Mouse (Mus musculus): ENCODE measurements around the gene Lin7b. TPM values are rescaled to one million over a fixed set of nuclear protein-coding genes. Genes with fewer than 3 reads are reported as not detected.
"Not testable (repeated sequence)": the region's sequence is repeated elsewhere in the genome, so short reads cannot be mapped to it uniquely, and the experiment has no call there.

The Lin7b gene
- polyA plus RNA-seq, 1 experiment, result 1.0 TPM

DNA sequence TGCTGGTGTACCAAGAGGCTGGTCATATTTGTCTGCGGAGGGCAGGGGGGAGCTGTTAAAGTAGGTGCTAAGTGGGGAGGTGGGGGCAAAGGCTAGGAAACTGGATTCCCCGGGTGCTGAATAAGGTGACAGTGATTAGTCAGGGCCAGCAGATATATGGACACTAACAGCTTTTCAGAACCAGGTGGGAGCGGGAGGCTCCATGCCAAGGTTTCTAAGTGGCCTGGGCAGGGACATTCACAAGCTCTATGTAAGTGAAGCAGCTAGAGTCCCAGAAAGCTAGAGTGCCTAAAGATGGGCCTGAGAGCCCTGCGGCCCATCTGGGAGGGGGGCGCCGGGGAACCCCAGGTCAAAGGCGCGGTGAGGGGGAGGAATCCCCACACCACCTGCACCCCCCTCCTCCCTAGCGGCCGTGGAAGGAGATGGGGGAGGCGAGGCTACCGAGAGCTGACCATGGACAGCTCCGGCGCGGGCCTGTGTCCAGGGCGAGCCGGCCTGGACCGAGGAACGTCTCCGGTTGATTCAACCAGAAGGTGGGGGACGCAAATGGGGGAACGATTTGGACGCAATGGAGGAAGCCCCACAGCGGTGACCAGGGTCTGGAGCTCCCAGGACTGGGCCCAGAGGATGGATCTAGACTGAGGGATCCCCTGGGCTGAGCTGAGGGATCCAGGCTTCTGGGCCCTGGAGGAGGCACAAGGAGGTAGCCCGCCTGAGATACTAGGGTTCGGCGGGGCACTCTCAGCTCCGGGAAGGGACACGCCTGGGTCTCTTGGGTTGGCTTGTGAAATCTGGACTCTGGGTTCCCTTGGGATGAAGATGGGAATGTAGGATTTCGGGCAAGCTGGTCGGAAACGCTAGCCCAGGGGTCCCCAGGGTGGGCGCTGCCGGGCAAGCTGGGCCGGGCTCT is 4.4 kb downstream of the Lin7b start:
- H3K4me1 ChIP-seq (replicated peaks; ENCODE audit: control insufficient read depth, insufficient read depth, low read length), result peaks cover 35% of the 10 kb centered on the region
- peak overlapping the region; percentile 41 for H3K4me3 ChIP-seq (ENCODE audit: control insufficient read depth, insufficient read depth, low read length)
- whole genome bisulfite sequencing, result 20% methylated on average over 35 of the region's 35 CpGs
- no peak overlapping the region for H3K27ac ChIP-seq (ENCODE audit: control insufficient read depth, insufficient read depth, low read length)
- TF ChIP-seq POLR2A (IDR thresholded peaks at IDR 0.05; ENCODE audit: control insufficient read depth, extremely low read depth, insufficient read depth, low read length, poor library complexity) (no peak), CTCF (IDR thresholded peaks at IDR 0.05; ENCODE audit: borderline replicate concordance, control insufficient read depth, extremely low read depth, insufficient read depth, low read length, poor library complexity) (no peak)
- H3K27me3 ChIP-seq (ENCODE audit: control insufficient read depth, insufficient read depth, low read length), result peaks cover 25% of the 10 kb centered on the region
- DNase-seq, result no peak
- H3K36me3 ChIP-seq (ENCODE audit: control insufficient read depth, insufficient read depth, low read length), result no peaks in the 10 kb centered on the region

DNA sequence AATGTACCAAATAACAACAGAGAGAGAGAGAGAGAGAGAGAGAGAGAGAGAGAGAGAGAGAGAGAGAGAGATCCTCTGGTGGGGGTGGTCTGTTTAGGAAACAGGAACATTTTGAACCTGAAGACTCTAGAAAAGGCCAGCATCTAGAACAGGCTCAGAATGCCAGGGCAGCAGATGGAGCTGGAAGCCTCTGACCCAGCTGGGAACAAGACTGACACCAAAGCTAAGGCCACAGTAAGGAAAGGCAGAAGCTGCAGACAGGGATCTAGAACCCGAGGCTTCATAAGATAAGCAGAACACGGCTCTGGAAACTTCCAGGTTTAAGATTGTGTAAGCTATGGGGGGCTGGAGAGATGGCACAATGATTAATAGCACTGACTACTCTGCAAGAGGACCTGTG is 6.4 kb downstream of the Lin7b start:
- DNase-seq, result no peak
- 73% methylated on average over 2 of the region's 2 CpGs for WGBS

DNA sequence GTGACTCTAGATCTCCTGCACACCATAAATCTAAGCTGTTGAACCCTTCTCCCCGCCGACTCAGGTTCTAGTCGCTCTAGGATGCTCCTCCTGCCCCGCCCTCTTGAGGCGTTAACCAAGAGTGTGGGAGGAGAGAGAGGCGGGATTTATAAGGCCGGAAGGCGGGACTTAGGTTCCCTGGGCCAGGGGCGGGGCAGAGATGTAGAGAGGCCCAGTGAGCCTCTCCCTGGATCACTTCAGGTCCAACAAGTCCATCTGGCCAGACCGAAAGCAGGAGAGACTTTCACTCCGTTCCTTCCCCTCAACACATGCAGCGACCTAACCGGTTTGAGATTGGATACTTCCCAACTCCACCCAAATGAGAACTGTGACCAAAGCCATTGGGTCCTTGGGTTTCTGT is 7.6 kb downstream of the Lin7b start:
- TF ChIP-seq CTCF (IDR thresholded peaks at IDR 0.05; ENCODE audit: borderline replicate concordance, control insufficient read depth, extremely low read depth, insufficient read depth, low read length, poor library complexity) (no peak), POLR2A (IDR thresholded peaks at IDR 0.05; ENCODE audit: control insufficient read depth, extremely low read depth, insufficient read depth, low read length, poor library complexity) (no peak)
- H3K27ac ChIP-seq (ENCODE audit: control insufficient read depth, insufficient read depth, low read length), result no peak overlapping the region
- peaks cover 18% of the 10 kb centered on the region for H3K4me1 ChIP-seq (replicated peaks; ENCODE audit: control insufficient read depth, insufficient read depth, low read length)
- 11% methylated on average over 13 of the region's 13 CpGs for WGBS
- no peak overlapping the region for H3K4me3 ChIP-seq (ENCODE audit: control insufficient read depth, insufficient read depth, low read length)
- peaks cover 23% of the 10 kb centered on the region for H3K27me3 ChIP-seq (ENCODE audit: control insufficient read depth, insufficient read depth, low read length)
- H3K36me3 ChIP-seq (ENCODE audit: control insufficient read depth, insufficient read depth, low read length), result no peaks in the 10 kb centered on the region
- DNase-seq, result peak; percentile 44

More for the DNA sequence above, 6.4 kb downstream of the Lin7b start:
- peaks cover 24% of the 10 kb centered on the region for H3K4me1 ChIP-seq (replicated peaks; ENCODE audit: control insufficient read depth, insufficient read depth, low read length)
- H3K27ac ChIP-seq (ENCODE audit: control insufficient read depth, insufficient read depth, low read length), result no peak overlapping the region
- no peaks in the 10 kb centered on the region for H3K36me3 ChIP-seq (ENCODE audit: control insufficient read depth, insufficient read depth, low read length)
- H3K4me3 ChIP-seq (ENCODE audit: control insufficient read depth, insufficient read depth, low read length), result no peak overlapping the region
- TF ChIP-seq CTCF (IDR thresholded peaks at IDR 0.05; ENCODE audit: borderline replicate concordance, control insufficient read depth, extremely low read depth, insufficient read depth, low read length, poor library complexity) (no peak), POLR2A (IDR thresholded peaks at IDR 0.05; ENCODE audit: control insufficient read depth, extremely low read depth, insufficient read depth, low read length, poor library complexity) (no peak)
- H3K27me3 ChIP-seq (ENCODE audit: control insufficient read depth, insufficient read depth, low read length), result peaks cover 23% of the 10 kb centered on the region

DNA sequence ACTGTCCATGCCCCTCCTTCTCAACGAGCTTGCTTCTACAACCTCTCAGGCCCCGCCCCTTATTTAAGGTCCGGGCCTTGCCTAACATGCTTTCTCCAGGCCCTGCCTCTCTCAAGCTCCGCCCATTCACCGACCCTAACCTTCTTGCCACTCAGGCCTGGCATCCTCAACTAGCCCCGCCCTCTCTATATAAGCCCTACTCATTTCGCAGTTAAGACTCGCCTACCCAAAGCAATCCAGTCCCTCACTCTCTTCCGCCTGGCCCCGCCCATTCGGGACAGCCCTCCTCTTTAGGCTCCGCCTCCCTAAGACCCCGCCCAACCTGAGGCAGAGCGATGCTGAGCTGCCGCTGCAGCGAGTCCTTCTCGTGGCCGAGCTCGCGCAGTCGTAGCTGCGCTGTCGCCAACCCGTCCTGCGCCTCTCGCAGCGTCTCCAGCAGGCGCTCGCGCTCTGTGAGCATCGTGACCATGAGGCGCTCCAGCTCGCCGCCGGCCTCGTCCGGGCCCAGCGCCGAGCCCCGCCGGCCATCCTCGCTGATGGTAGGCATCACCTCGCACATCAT is 9.1 kb downstream of the Lin7b start:
- Histone ChIP-seq H3K27me3 (ENCODE audit: control insufficient read depth, insufficient read depth, low read length) (peaks cover 20% of the 10 kb centered on the region), H3K36me3 (ENCODE audit: control insufficient read depth, insufficient read depth, low read length) (no peaks in the 10 kb centered on the region), H3K27ac (ENCODE audit: control insufficient read depth, insufficient read depth, low read length) (no peak overlapping the region), H3K4me3 (ENCODE audit: control insufficient read depth, insufficient read depth, low read length) (peak overlapping the region; percentile 28), H3K4me1 (replicated peaks; ENCODE audit: control insufficient read depth, insufficient read depth, low read length) (peaks cover 10% of the 10 kb centered on the region)
- peak; percentile 70 for DNase-seq
- 1% methylated on average over 43 of the region's 43 CpGs for WGBS
- no peak for TF ChIP-seq CTCF (IDR thresholded peaks at IDR 0.05; ENCODE audit: borderline replicate concordance, control insufficient read depth, extremely low read depth, insufficient read depth, low read length, poor library complexity)
- TF ChIP-seq POLR2A (IDR thresholded peaks at IDR 0.05; ENCODE audit: control insufficient read depth, extremely low read depth, insufficient read depth, low read length, poor library complexity), result 0 out of 2 replicates have a peak, but pooled peaks have one; percentile 17

DNA sequence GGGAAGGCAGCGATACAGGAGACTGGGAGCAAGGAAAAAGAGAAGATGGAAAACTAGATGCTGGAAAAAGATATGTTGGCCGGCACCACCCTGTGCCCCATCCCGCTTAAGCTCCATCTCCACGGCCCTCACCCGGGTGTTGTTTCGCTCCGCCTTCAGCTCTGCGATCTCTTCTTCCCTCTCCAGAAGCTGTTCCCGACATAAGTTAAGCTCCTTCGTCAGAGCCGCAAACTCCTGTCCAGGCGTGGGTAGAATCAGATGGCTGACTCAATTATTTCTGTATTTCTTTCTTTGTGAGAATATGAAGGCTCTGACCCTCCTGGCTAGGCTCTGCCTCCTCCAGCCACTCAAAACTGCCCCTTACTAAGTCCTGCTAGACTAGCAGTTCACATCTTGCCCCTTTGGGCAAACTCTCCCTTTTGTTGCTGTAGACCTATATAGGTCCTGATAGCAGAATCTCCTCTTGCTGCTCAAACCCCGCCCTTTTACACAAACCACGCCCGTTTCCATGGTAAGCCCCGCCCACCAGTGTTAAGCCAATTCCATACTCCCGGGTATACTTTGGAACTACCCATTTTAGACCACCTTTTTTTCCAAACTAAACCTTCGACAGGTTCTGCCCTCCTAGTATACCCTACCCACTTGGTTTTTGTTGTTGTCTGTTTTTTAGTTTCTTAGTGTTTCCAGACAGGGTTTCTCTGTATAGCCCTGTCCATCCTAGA is 9.8 kb downstream of the Lin7b start:
- H3K36me3 ChIP-seq (ENCODE audit: control insufficient read depth, insufficient read depth, low read length), result no peaks in the 10 kb centered on the region
- H3K4me1 ChIP-seq (replicated peaks; ENCODE audit: control insufficient read depth, insufficient read depth, low read length), result peaks cover 8% of the 10 kb centered on the region
- H3K4me3 ChIP-seq (ENCODE audit: control insufficient read depth, insufficient read depth, low read length), result no peak overlapping the region
- peaks cover 15% of the 10 kb centered on the region for H3K27me3 ChIP-seq (ENCODE audit: control insufficient read depth, insufficient read depth, low read length)
- 60% methylated on average over 18 of the region's 18 CpGs for WGBS
- DNase-seq, result no peak
- H3K27ac ChIP-seq (ENCODE audit: control insufficient read depth, insufficient read depth, low read length), result no peak overlapping the region
- TF ChIP-seq CTCF (IDR thresholded peaks at IDR 0.05; ENCODE audit: borderline replicate concordance, control insufficient read depth, extremely low read depth, insufficient read depth, low read length, poor library complexity), result no peak

DNA sequence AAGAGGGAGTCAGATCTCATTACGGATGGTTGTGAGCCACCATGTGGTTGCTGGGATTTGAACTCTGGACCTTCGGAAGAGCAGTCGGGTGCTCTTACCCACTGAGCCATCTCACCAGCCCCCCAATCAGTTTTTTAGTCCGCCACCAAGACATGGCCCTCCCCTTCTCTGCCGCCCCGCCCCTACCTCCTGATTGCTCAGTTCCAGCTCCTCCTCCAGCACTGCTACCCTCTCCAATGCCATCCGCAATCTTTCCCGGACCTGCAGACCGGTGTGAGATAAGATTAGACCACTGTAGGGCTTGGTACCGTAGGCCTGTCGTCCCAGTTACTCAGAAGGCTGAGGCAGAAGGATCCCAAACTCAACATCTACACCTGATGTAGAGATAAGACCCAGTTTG is 11.3 kb downstream of the Lin7b start:
- H3K36me3 ChIP-seq (ENCODE audit: control insufficient read depth, insufficient read depth, low read length); H3K4me1 ChIP-seq (replicated peaks; ENCODE audit: control insufficient read depth, insufficient read depth, low read length); DNase-seq; H3K4me3 ChIP-seq (ENCODE audit: control insufficient read depth, insufficient read depth, low read length); H3K27ac ChIP-seq (ENCODE audit: control insufficient read depth, insufficient read depth, low read length): not testable (repeated sequence)
- WGBS, result 73% methylated on average over 11 of the region's 11 CpGs
- H3K27me3 ChIP-seq (ENCODE audit: control insufficient read depth, insufficient read depth, low read length), result peaks cover 14% of the 10 kb centered on the region; the same call in 1 of the 2 replicates

All from thymus, adult 2 months (tissue).